Mouse (Mus musculus) cerebellum, adult 2 months (tissue): Measurements from ENCODE around the gene Casp9.

ENCODE experiments used
- CTCF ChIP-seq: fragments of 200-500 bp; IDR thresholded peaks from 2 replicates; pipeline ENCODE4 v1.5.1; 2011; ENCODE audit warnings: low read depth, mild to moderate bottlenecking, control low read depth, low read length, moderate library complexity, borderline replicate concordance; ENCODE audit not compliant: insufficient read depth
- POLR2A ChIP-seq: fragments of 200-500 bp; IDR thresholded peaks from 2 replicates; pipeline ENCODE4 v1.6.1; 2011; ENCODE audit warnings: low read length, control low read depth, borderline replicate concordance; ENCODE audit not compliant: insufficient read depth

DNA sequence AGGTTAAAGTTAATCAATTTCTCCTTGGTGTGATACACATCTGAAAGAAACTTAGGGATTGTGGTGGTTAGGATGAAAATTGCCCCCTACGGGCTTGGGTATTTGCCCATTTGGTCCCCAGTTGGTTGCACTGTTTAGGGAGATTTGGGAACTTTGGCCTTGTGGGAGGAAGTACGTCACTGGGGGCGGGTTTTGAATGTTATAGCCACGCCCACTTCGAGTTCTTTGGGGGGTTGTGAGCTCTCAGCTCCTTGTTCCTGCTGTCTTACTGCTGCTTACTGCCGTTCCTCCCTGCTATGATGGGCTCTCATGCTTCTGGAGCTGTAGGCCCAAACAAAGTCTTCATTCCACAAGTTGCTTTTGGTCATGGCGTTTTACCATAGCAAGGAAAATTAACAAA is 37.9 kb downstream of the Casp9 start:
- TF ChIP-seq CTCF (no peak), POLR2A (no peak)
